Mouse (Mus musculus) CD4-positive, CD25-positive, alpha-beta regulatory T cell, adult 4 months (primary cell): Measurements from ENCODE around the gene Noxa1. TPM values are rescaled to one million over a fixed set of nuclear protein-coding genes. Genes with fewer than 3 reads are reported as not detected.

Experiments
- ATAC-seq: one replicate; pipeline ENCODE4 v1.8.0; 2017
- polyA plus RNA-seq, 2 experiments: library from polyadenylated mRNA; unstranded; fragments of 100-300 nt; shearing (Covaris generic); gene quantifications; one replicate each; pipeline ENCODE4 v1.2.1; 2017

Gene Noxa1
- polyA plus RNA-seq, result 1 to 10 TPM; 5.5 to 7.0 TPM

- peak; percentile 86 for ATAC-seq
These were observed at the start of gene Noxa1 for GRCm38 (mm10) chr2:25095109-25095850. Gene Noxa1, minus strand, starts transcription at chr2:25095149.

GRCm38 (mm10) chr2:25141921-25142320, 47.0 kb upstream of the Noxa1 start:
- ATAC-seq, result no peak

GRCm38 (mm10) chr2:25141185-25141584, 46.2 kb upstream of the Noxa1 start:
- no peak for ATAC-seq

- ATAC-seq, result no peak
These were observed 42.9 kb upstream of the Noxa1 start for GRCm38 (mm10) chr2:25137832-25138231.

GRCm38 (mm10) chr2:25131601-25132000, 36.7 kb upstream of the Noxa1 start:
- no peak for ATAC-seq

GRCm38 (mm10) chr2:25128072-25128471, 33.1 kb upstream of the Noxa1 start:
- no peak for ATAC-seq

- ATAC-seq, result no peak
These were observed 32.3 kb upstream of the Noxa1 start for GRCm38 (mm10) chr2:25127206-25127605.

- ATAC-seq, result no peak
These were observed 31.4 kb upstream of the Noxa1 start for GRCm38 (mm10) chr2:25126011-25127010.

GRCm38 (mm10) chr2:25125146-25125545, 30.2 kb upstream of the Noxa1 start:
- no peak for ATAC-seq

GRCm38 (mm10) chr2:25124411-25124810, 29.5 kb upstream of the Noxa1 start:
- ATAC-seq, result no peak

- no peak for ATAC-seq
These were observed 28.6 kb upstream of the Noxa1 start for GRCm38 (mm10) chr2:25123527-25123926.

- ATAC-seq, result no peak
These were observed 27.7 kb upstream of the Noxa1 start for GRCm38 (mm10) chr2:25122666-25123065.

- peak; percentile 64 for ATAC-seq
These were observed 26.0 kb upstream of the Noxa1 start for GRCm38 (mm10) chr2:25120963-25121362.

- no peak for ATAC-seq
These were observed 20.5 kb upstream of the Noxa1 start for GRCm38 (mm10) chr2:25115442-25115841.

GRCm38 (mm10) chr2:25114308-25114707, 19.4 kb upstream of the Noxa1 start:
- no peak for ATAC-seq

GRCm38 (mm10) chr2:25111184-25111791, 16.3 kb upstream of the Noxa1 start:
- ATAC-seq, result peak; percentile 95

GRCm38 (mm10) chr2:25110505-25111183, 15.7 kb upstream of the Noxa1 start:
- no peak for ATAC-seq

GRCm38 (mm10) chr2:25109487-25109886, 14.5 kb upstream of the Noxa1 start:
- no peak for ATAC-seq

GRCm38 (mm10) chr2:25106045-25106444, 11.1 kb upstream of the Noxa1 start:
- no peak for ATAC-seq

- ATAC-seq, result no peak
These were observed 9.2 kb upstream of the Noxa1 start for GRCm38 (mm10) chr2:25104122-25104521.

- ATAC-seq, result peak; percentile 53
These were observed 4.8 kb upstream of the Noxa1 start for GRCm38 (mm10) chr2:25099703-25100102.

GRCm38 (mm10) chr2:25098956-25099355, 4.0 kb upstream of the Noxa1 start:
- no peak for ATAC-seq
